Mouse (Mus musculus) C2C12 (cell line): ENCODE results near the gene Zswim3. TPM values are rescaled to one million over a fixed set of nuclear protein-coding genes. Genes with fewer than 3 reads are reported as not detected.
A peak's percentile ranks its signal among the peaks of the same experiment; 100 is the strongest.

Source experiments
- H3K27me3 ChIP-seq: one replicate; pipeline ENCODE4 v1.6.1; 2011; ENCODE audit not compliant: control insufficient read depth, insufficient read depth, insufficient read length
- H3K36me3 ChIP-seq: one replicate; pipeline ENCODE4 v1.6.1; 2011; ENCODE audit not compliant: control insufficient read depth, insufficient read depth
- H3K4me3 ChIP-seq: one replicate; pipeline ENCODE4 v1.5.1; 2011; ENCODE audit warnings: mild to moderate bottlenecking, control low read depth; ENCODE audit not compliant: poor library complexity, insufficient read depth, severe bottlenecking
- H3K79me2 ChIP-seq: one replicate; pipeline ENCODE4 v1.6.1; 2011; ENCODE audit not compliant: control insufficient read depth, insufficient read depth
- H3K79me3 ChIP-seq: one replicate; pipeline ENCODE4 v1.6.1; 2011; ENCODE audit warnings: low read depth, control low read depth
- H3ac ChIP-seq: one replicate; pipeline ENCODE3; 2011; ENCODE audit warnings: low read depth; ENCODE audit not compliant: control insufficient read depth, insufficient read length
- CEBPB ChIP-seq: IDR thresholded peaks from one replicate; pipeline ENCODE4 v1.6.1; 2011; ENCODE audit warnings: low read depth, mild to moderate bottlenecking, control low read depth, moderate library complexity
- CTCF ChIP-seq: IDR thresholded peaks from one replicate; pipeline ENCODE4 v1.5.1; 2011; ENCODE audit not compliant: control insufficient read depth, insufficient read depth, insufficient read length
- FOSL1 ChIP-seq: IDR thresholded peaks from one replicate; pipeline ENCODE4 v1.8.0; 2011; ENCODE audit warnings: mild to moderate bottlenecking, low read length; ENCODE audit not compliant: poor library complexity, insufficient read depth, severe bottlenecking
- MAX ChIP-seq: IDR thresholded peaks from one replicate; pipeline ENCODE4 v1.6.1; 2011; ENCODE audit warnings: mild to moderate bottlenecking, control low read depth
- MYOD1 ChIP-seq: IDR thresholded peaks from one replicate; pipeline ENCODE4 v1.6.1; 2011; ENCODE audit warnings: low read depth; ENCODE audit not compliant: control insufficient read depth, insufficient read length
- MYOG ChIP-seq: IDR thresholded peaks from one replicate; pipeline ENCODE4 v1.6.1; 2011; ENCODE audit not compliant: control insufficient read depth, insufficient read length; ENCODE audit errors: extremely low read depth
- USF1 ChIP-seq: IDR thresholded peaks from one replicate; pipeline ENCODE4 v1.6.1; 2011; ENCODE audit warnings: low read depth, mild to moderate bottlenecking, control low read depth, moderate library complexity
- long read RNA-seq, 2 experiments: library from polyadenylated mRNA; unstranded; transcript quantifications; one replicate each; pipeline ENCODE4 v2.0.0; 2019 to 2020
- polyA plus RNA-seq: library from polyadenylated mRNA; unstranded; fragments of >200 nt; fragmentation: generic; extraction: Trizol; gene quantifications from one replicate; pipeline ENCODE4 v1.2.1, GENCODE M21; 2012; ENCODE audit warnings: missing spikeins

Gene Zswim3
- polyA plus RNA-seq, result 2.9 TPM
- long read RNA-seq, experiment 1, transcript Zswim3-201 (2 exons, 2,708 nt), result major isoform, 5 of 6 reads
- long read RNA-seq, experiment 1, partial matches to known transcripts, result 0 of 6 reads
- long read RNA-seq, experiment 1, other reads (novel, unspliced or antisense), result 1 of 6 reads
- long read RNA-seq, experiment 2, transcript Zswim3-201 (2 exons, 2,708 nt), result major isoform, 39 of 54 reads
- long read RNA-seq, experiment 2, partial matches to known transcripts, result 0 of 54 reads
- long read RNA-seq, experiment 2, other reads (novel, unspliced or antisense), result 15 of 54 reads

DNA sequence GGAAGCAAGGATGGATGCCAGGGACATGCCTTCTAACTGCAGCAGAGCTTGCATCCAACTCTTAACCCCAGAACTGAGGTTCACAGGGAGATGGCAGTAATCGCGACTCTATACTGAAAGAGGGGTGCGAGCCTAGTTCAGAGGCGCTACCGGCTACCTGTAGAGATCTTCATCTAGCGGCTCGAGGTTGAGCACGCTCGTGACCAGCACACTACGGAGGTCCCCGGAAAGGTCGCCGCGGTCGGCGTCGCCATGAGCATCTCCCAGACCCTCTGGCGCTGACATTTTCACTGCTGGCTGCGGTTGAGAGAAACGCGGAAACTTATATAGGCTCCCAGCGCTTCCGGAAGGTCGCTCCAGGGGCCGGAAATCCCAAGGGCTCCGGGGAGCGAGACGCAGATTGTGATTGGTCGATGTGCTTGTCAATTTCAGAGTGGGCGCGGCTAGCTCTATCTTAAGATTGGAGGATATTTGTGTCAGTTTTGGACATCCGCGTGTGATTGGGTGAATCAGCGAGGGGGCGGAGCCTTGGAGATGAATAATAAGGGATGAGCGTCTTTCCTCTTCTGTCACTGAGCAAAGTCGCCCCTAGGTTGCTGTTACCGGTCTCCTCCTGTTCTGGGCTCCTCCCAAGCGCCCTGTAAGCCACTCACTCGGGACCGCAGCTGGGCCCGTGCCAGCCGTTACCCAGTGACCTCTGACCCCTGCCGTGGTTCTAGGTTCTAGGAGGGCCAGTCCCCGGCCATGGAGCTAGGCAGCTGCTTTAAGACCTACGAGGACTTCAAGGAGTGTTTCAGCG lies at the start of gene Zswim3, which contains the start of gene Acot8:
Gene Zswim3 (plus strand): TSS at position 566 of the 799 bp plus-strand sequence.
Gene Acot8 (minus strand): TSS at position 350 of the 799 bp plus-strand sequence.
- peaks cover 19% of the 10 kb centered on the region for H3K36me3 ChIP-seq
- H3K79me3 ChIP-seq, result peaks cover 22% of the 10 kb centered on the region
- H3K4me3 ChIP-seq, result peak within 1 kb of the TSS; percentile 94
- no peaks in the 10 kb centered on the region for H3K27me3 ChIP-seq
- H3K79me2 ChIP-seq, result peaks cover 48% of the 10 kb centered on the region
- H3ac ChIP-seq, result peak within 1 kb of the TSS; percentile 81
- TF ChIP-seq USF1 (no peak), FOSL1 (no peak), MYOG (no peak), MYOD1 (no peak), CTCF (no peak)

DNA sequence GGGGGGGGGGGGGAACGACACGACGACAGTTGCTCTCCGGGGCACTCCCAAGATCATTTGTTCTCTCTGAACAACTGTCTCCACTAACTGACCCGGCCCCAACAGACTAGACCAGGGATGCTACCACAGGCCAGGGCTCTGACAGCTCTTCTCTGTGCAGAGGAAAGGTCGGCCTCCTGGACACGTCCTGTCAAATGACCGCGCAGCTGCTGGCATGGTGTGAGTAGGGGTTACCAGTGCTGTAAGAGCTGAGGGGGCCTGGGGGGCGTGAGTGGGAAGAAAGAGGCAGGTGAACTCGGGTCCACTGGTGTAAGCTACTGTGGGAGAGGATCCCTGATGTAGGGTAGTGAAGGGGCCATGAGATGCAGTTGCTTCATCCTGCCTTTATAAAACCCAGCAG lies 47.1 kb upstream of the Zswim3 start:
- peaks cover 93% of the 10 kb centered on the region for H3K36me3 ChIP-seq
- TF ChIP-seq CEBPB, result no peak
- no peak for TF ChIP-seq MYOD1
- TF ChIP-seq CTCF, result no peak
- TF ChIP-seq MYOG, result no peak
- no peak for TF ChIP-seq FOSL1
- no peak for TF ChIP-seq USF1
- TF ChIP-seq MAX, result no peak
- H3K4me3 ChIP-seq, result no peak overlapping the region
- no peaks in the 10 kb centered on the region for H3K27me3 ChIP-seq
- H3ac ChIP-seq, result no peak overlapping the region
- H3K79me2 ChIP-seq, result no peaks in the 10 kb centered on the region
- H3K79me3 ChIP-seq, result no peaks in the 10 kb centered on the region

DNA sequence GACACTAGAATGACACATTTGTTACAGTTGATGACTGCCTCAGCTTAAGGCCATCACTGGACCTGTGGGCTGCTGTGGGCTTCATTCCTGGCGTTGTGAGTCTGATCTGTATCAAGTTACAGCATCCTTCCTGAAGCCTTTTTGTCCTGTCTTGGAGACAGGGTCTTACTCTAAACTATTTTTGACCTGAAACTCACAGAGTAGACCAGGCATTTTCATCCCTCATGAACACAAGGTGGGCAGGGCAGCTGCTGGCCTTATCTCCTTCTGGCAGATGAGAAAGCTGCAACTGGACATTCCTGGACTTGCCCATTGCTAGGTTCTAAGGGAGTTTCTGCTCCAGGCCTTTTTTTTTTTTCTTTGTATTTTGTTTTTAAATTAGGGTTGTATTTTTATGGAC lies 46.2 kb upstream of the Zswim3 start:
- TF ChIP-seq MYOD1 (no peak), FOSL1 (no peak), CTCF (no peak), MYOG (no peak), MAX (no peak)
- H3K79me3 ChIP-seq, result no peaks in the 10 kb centered on the region
- no peak overlapping the region for H3K4me3 ChIP-seq
- H3K79me2 ChIP-seq, result no peaks in the 10 kb centered on the region
- H3ac ChIP-seq, result no peak overlapping the region
- peaks cover 92% of the 10 kb centered on the region for H3K36me3 ChIP-seq
- no peaks in the 10 kb centered on the region for H3K27me3 ChIP-seq

DNA sequence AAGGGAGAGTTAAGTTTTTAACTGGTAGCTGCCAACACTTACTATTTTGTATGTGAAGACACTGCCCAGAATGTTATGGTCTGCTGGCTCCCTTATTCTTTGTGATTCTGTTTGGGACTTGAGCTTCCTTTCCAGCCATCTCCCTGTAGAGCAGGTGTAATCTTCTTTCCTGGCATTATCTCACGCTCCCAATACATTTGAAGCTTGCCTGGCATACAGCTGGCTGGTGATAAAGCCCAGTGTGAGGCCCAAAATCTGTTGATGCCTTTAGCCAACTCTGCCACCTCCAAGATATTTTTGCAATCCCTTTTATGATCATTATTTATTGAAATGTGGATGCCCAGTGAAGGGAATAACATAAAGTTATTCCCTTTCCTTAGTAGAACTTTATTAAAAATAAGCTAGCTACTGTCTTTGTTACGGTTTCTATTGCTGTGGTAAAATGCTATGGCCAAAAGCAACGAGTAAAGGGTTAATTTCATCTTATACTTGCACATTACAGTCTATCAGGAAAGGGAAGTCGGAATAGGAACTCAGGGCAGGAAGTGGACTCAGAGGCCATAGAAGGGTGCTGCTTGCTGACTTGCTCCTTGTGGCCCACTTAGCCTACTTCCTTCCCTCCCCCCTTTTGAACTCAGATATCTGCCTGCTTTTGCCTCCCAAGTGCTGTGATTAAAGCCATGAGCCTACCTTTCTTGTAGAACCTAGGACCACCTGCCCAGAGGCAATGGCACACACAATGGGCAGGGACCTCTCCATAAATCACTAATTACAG lies 44.7 kb upstream of the Zswim3 start:
- Histone ChIP-seq H3K4me3 (no peak overlapping the region), H3K27me3 (no peaks in the 10 kb centered on the region), H3K36me3 (peaks cover 85% of the 10 kb centered on the region), H3K79me2 (no peaks in the 10 kb centered on the region), H3K79me3 (no peaks in the 10 kb centered on the region), H3ac (no peak overlapping the region)
- TF ChIP-seq CEBPB (no peak), MYOD1 (no peak), MAX (no peak), MYOG (no peak), USF1 (no peak), CTCF (no peak), FOSL1 (no peak)

DNA sequence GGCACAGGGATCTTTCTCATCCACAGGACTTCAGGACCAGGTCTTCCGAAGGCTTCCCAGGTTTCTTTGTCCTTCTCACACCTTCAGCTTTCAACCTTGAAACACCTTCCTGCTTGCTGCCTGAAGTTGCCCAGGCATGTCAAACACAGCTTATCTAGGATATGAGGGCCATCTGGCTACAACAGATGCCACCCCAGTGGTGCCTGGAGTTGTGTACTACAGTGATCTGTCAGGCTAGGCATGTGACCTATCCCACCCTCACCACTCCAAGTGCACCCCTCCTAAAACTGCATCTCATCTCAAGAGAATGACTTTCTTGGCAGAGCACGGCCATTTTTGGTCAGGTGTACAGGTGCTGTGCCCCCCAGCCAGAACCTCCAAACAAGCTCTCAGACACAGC lies 43.4 kb upstream of the Zswim3 start:
- Histone ChIP-seq H3K4me3 (no peak overlapping the region), H3K27me3 (no peaks in the 10 kb centered on the region)
- no peak for TF ChIP-seq MYOD1
- no peak for TF ChIP-seq MAX
- no peak for TF ChIP-seq CTCF
- no peak for TF ChIP-seq USF1
- no peak for TF ChIP-seq CEBPB
- TF ChIP-seq FOSL1, result no peak
- TF ChIP-seq MYOG, result no peak

More for the DNA sequence above, 43.4 kb upstream of the Zswim3 start:
- Histone ChIP-seq H3K79me2 (no peaks in the 10 kb centered on the region), H3ac (no peak overlapping the region), H3K36me3 (peaks cover 85% of the 10 kb centered on the region), H3K79me3 (no peaks in the 10 kb centered on the region)
